Mouse (Mus musculus) small intestine, adult 2 months (tissue): ENCODE results near the gene 1700028P14Rik. TPM values are rescaled to one million over a fixed set of nuclear protein-coding genes. Genes with fewer than 3 reads are reported as not detected.

Source experiments
- H3K27ac ChIP-seq: fragments of 200-500 bp; 2 replicates; pipeline ENCODE4 v1.5.1; 2012; ENCODE audit warnings: low read depth, low read length, control low read depth, inconsistent platforms; ENCODE audit not compliant: insufficient read depth
- H3K27me3 ChIP-seq: fragments of 200-500 bp; 2 replicates; pipeline ENCODE4 v1.6.1; 2012; ENCODE audit warnings: mild to moderate bottlenecking, moderate library complexity, low read length, inconsistent platforms; ENCODE audit not compliant: control insufficient read depth, insufficient read depth
- H3K36me3 ChIP-seq: fragments of 200-500 bp; 2 replicates; pipeline ENCODE4 v1.6.1; 2012; ENCODE audit warnings: mild to moderate bottlenecking, low read length, control low read depth, inconsistent platforms; ENCODE audit not compliant: control insufficient read depth, insufficient read depth
- H3K4me1 ChIP-seq: fragments of 200-500 bp; 2 replicates; pipeline ENCODE4 v1.6.1; 2012; ENCODE audit warnings: low read length, inconsistent platforms, mixed read lengths; ENCODE audit not compliant: control insufficient read depth, insufficient read depth, insufficient read length
- H3K4me3 ChIP-seq: fragments of 200-500 bp; 2 replicates; pipeline ENCODE4 v1.5.1; 2012; ENCODE audit warnings: low read depth, mild to moderate bottlenecking, control low read depth, inconsistent platforms, low read length, moderate library complexity
- CTCF ChIP-seq: fragments of 200-500 bp; IDR thresholded peaks from 2 replicates; pipeline ENCODE4 v1.5.1; 2012; ENCODE audit warnings: low read depth, mild to moderate bottlenecking, control low read depth, inconsistent platforms, low read length, moderate library complexity, mixed read lengths; ENCODE audit not compliant: insufficient replicate concordance, insufficient read length; ENCODE audit errors: extremely low read depth
- POLR2A ChIP-seq: fragments of 200-500 bp; IDR thresholded peaks from 2 replicates; pipeline ENCODE4 v1.6.1; 2012; ENCODE audit warnings: low read depth, mild to moderate bottlenecking, control low read depth, inconsistent platforms, low read length, moderate library complexity
- WGBS: fragments of 180-500 bp; shearing (Covaris S2); methylation state at CpG from one replicate; pipeline ENCODE4 v1.1.7; 2018; 5-methylcytosine and 5-hydroxymethylcytosine counted together
- polyA plus RNA-seq: library from polyadenylated mRNA; depleted of rRNA; stranded (reverse); fragments of >200 nt; gene quantifications from 2 replicates; pipeline ENCODE4 v1.2.3, GENCODE M21; 2012

Gene 1700028P14Rik
- polyA plus RNA-seq, 1 experiment = not detected

DNA sequence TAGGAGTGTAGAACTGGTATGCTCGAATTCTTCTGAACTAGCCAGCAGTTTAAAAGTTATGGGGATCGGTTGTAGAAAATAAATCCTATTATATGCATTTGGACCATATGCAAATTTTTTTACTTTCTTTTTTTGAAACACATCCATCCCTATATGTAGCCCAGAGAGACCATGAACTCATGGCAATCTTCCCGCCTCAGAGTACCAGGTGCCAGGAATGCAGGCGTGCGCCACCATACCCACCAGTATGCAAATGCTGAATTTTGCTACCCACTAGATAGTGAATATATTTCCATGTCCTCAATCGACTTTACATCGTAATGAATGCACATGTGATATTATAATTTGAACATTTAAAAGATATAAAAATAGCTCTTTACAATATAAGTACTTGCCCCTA is 5.3 kb downstream of the 1700028P14Rik start:
- H3K27me3 ChIP-seq = no peaks in the 10 kb centered on the region
- H3K4me3 ChIP-seq = no peak overlapping the region
- H3K36me3 ChIP-seq = no peaks in the 10 kb centered on the region
- no peak overlapping the region for H3K27ac ChIP-seq
- WGBS = 93% methylated on average over 7 of the region's 7 CpGs
- no peaks in the 10 kb centered on the region for H3K4me1 ChIP-seq
- TF ChIP-seq CTCF (no peak), POLR2A (no peak)

DNA sequence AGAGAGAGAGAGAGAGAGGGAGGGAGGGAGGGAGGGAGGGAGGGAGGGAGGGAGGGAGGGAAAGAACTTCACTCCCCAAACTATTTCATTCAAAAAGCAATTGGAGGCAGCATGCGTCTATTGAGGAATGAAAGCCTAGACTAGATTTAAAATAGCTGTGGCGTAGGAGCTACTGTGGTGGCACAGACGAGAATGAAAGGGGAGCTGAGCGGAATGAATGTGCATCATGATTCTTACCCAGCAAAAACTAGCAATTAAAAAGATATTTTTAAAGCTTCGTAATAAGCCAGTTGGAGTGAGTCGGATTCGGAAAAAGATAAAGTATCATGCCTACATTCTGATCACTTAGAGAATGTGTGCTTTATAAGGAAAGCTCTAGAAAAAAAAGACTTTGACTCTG is 7.3 kb downstream of the 1700028P14Rik start:
- WGBS = 82% methylated on average over 7 of the region's 7 CpGs
- Histone ChIP-seq H3K4me1 (no peaks in the 10 kb centered on the region), H3K27ac (no peak overlapping the region), H3K27me3 (no peaks in the 10 kb centered on the region), H3K36me3 (no peaks in the 10 kb centered on the region), H3K4me3 (no peak overlapping the region)
- TF ChIP-seq POLR2A (no peak), CTCF (no peak)

DNA sequence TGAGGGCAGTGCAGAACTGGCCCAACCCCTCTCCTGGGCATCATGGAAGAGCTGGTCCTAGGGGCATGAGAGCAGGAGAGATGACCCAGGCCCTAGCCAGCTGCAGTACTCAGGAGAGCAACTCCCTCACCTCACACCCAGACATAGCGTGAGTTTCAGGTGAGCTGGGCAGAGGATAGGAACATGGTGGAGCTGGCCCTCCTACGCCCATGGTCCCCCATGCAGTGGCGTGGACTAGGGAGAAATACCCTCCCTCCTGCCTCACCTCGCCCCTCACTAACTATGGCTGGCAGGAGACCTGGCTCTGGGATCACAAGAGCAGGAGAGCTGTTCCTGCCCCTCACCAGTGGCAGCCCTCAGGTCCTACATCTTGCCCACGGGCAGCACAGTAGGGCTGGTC is 8.8 kb downstream of the 1700028P14Rik start:
- TF ChIP-seq POLR2A (no peak), CTCF (no peak)
- 80% methylated on average over 5 of the region's 5 CpGs for WGBS
- H3K27ac ChIP-seq = no peak overlapping the region
- no peaks in the 10 kb centered on the region for H3K4me1 ChIP-seq
- no peak overlapping the region for H3K4me3 ChIP-seq
- H3K27me3 ChIP-seq = no peaks in the 10 kb centered on the region
- H3K36me3 ChIP-seq = no peaks in the 10 kb centered on the region

- no peaks in the 10 kb centered on the region for H3K4me1 ChIP-seq
- H3K36me3 ChIP-seq = no peaks in the 10 kb centered on the region
- no peak overlapping the region for H3K27ac ChIP-seq
- TF ChIP-seq POLR2A (no peak), CTCF (no peak)
- H3K27me3 ChIP-seq = no peaks in the 10 kb centered on the region
- no peak overlapping the region for H3K4me3 ChIP-seq
- WGBS = 80% methylated on average over 5 of the region's 5 CpGs
These were observed 15.8 kb downstream of the 1700028P14Rik start for GRCm38 (mm10) chr19:23636786-23637185.

DNA sequence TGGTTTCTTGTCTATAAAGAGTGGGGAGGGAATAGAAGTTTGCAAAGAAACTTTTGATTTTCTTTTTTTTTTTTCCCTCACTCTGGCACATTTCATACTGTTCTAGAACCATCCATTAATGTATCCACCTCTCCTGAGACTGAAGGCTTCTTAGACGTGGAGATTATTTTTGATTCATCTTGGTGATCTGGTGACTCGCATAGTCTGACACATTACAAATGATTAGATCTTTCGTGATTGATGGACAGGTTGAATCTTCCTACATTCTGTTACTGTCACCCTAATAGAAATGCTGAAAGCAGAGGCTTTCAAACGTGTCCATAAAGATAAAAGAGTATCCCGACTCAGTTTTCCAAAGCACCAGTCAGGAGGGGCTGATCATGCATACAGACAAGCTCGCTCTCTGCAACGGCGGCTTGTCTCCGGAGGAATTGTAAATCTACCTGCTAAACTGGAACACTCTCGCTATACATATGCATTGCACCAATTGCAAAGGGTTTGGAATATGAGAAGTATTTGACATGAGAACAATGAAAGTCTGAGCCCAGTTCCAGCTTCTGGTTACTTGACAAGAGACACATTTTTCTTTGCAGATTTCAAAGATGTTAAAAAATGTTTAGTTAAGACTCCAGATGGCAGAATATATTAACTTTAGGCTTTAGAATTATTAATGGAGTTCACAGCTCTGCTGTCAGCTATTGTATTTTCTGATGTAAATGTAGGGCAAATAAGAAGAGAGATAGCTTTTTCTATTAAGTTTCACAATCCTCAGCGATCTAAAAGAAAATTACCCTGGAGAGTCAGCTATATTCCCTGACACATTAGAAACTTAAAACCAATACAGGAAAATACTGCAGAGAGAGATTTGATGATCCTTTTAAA is 20.8 kb downstream of the 1700028P14Rik start:
- no peaks in the 10 kb centered on the region for H3K27me3 ChIP-seq
- no peak overlapping the region for H3K4me3 ChIP-seq
- WGBS = 76% methylated on average over 11 of the region's 11 CpGs
- TF ChIP-seq CTCF (no peak), POLR2A (no peak)
- no peaks in the 10 kb centered on the region for H3K36me3 ChIP-seq
- no peaks in the 10 kb centered on the region for H3K4me1 ChIP-seq
- no peak overlapping the region for H3K27ac ChIP-seq

DNA sequence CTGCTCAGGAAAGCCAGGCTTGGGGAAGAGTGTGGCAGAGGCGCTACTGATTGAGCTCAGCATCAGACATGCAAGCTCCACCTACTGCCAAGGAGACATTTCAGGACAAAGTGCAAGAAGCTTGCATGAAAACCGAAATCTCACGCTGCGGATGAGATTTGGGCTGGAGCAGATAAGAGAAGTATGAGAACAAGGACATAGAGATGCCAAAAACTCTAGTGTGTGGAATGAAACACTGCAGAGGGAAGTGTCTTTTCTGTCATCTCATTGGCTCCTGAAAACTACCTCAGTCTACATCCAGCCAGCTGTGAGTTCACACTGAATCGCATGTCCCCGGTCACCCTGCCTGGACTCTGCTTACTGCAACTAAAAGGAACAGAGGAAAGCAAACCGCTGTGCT is 38.3 kb downstream of the 1700028P14Rik start:
- Histone ChIP-seq H3K36me3 (no peaks in the 10 kb centered on the region), H3K4me1 (no peaks in the 10 kb centered on the region), H3K27me3 (no peaks in the 10 kb centered on the region), H3K4me3 (no peak overlapping the region), H3K27ac (no peak overlapping the region)
- 57% methylated on average over 7 of the region's 7 CpGs for WGBS
- TF ChIP-seq CTCF = no peak
- TF ChIP-seq POLR2A = no peak

GRCm38 (mm10) chr19:23609724-23610123 is 42.9 kb downstream of the 1700028P14Rik start:
- TF ChIP-seq POLR2A = no peak
- no peak for TF ChIP-seq CTCF
- no peaks in the 10 kb centered on the region for H3K4me1 ChIP-seq
- H3K27ac ChIP-seq = no peak overlapping the region
- 72% methylated on average over 4 of the region's 4 CpGs for WGBS
- H3K4me3 ChIP-seq = no peak overlapping the region
- H3K27me3 ChIP-seq = no peaks in the 10 kb centered on the region
- H3K36me3 ChIP-seq = no peaks in the 10 kb centered on the region
